Mouse (Mus musculus) kidney, adult 8-10 months (tissue): Measurements from ENCODE around the gene Enkur.

Experiments used
- DNase-seq, 2 experiments: peaks; one replicate each; pipeline ENCODE4 v3.0.0; 2022

The Enkur gene

GRCm38 (mm10) chr2:21187576-21187975, 17.6 kb downstream of the Enkur start:
- peak; percentile 15 to 69 for DNase-seq

- DNase-seq = no peak
These were observed 22.4 kb downstream of the Enkur start for GRCm38 (mm10) chr2:21182811-21183210.

- DNase-seq = no peak
These were observed 26.0 kb downstream of the Enkur start for GRCm38 (mm10) chr2:21179136-21179535.

GRCm38 (mm10) chr2:21172797-21173196, 32.4 kb downstream of the Enkur start:
- no peak for DNase-seq

GRCm38 (mm10) chr2:21167916-21168315, 37.2 kb downstream of the Enkur start:
- no peak for DNase-seq

GRCm38 (mm10) chr2:21164296-21164695, 40.9 kb downstream of the Enkur start:
- no peak for DNase-seq

- DNase-seq = no peak
These were observed 51.7 kb downstream of the Enkur start for GRCm38 (mm10) chr2:21153469-21153868.

GRCm38 (mm10) chr2:21147169-21147568, 58.0 kb downstream of the Enkur start:
- no peak for DNase-seq

- no peak for DNase-seq
These were observed 58.7 kb downstream of the Enkur start for GRCm38 (mm10) chr2:21146486-21146885.

- no peak for DNase-seq
These were observed 62.5 kb downstream of the Enkur start for GRCm38 (mm10) chr2:21142616-21143015.

- DNase-seq = peak; percentile 30 to 62
These were observed 63.0 kb downstream of the Enkur start for GRCm38 (mm10) chr2:21142204-21142580.

GRCm38 (mm10) chr2:21141520-21142203, 63.5 kb downstream of the Enkur start:
- peak in 1 of 2 experiments; percentile 3 for DNase-seq

GRCm38 (mm10) chr2:21141189-21141519, 64.0 kb downstream of the Enkur start:
- no peak for DNase-seq
